Mouse (Mus musculus): ENCODE results near the gene D7Ertd443e.

D7Ertd443e gene

GRCm38 (mm10) chr7:134289126-134289525 is 96.3 kb downstream of the D7Ertd443e start:
- DNase-seq (ENCODE audit: low spot score) = no peak

- DNase-seq (ENCODE audit: low spot score) = no peak
These were observed 97.8 kb downstream of the D7Ertd443e start for GRCm38 (mm10) chr7:134287570-134288222.

DNA sequence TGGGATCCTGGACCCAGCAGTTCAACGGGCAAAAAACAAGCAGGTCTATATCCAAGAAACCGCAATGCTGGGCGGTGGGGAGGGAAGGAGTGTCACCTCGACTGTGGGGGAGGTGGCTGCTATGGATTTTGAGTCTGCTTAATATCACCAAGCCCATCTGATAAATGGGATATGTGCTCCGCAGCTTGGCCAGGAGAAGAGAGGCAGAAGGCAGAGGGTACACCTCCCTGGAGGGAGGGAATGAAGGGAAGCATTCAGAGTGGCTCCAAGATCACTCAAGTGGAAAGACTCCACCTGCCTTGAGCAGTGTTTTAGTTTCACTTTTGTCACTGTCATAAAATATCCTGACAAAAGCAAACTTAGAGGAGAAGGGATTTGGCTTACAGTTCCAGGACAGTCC is 112.5 kb downstream of the D7Ertd443e start:
- DNase-seq (ENCODE audit: low spot score) = no peak

GRCm38 (mm10) chr7:134272421-134272820 is 113.0 kb downstream of the D7Ertd443e start:
- no peak for DNase-seq (ENCODE audit: low spot score)

DNA sequence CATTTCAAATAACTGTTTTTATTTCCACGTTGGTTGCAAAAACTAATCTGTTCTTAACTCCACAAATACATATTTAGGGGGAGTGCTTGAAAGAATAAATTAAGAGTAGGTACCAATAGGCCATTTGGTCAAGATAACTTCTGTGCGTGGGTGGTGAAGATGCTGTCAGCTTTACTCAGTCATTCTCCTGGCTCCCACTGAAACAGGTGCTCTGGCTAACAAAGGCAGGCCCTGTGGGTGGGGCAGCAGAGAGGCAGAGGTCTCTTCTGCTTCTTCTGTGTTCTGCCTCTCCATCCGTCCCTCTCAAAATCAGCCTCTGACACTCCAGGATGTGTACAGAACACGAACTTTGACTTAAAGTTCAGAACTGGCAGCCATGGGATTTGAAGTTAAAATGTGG is 119.7 kb downstream of the D7Ertd443e start:
- DNase-seq (ENCODE audit: low spot score) = no peak

- peak; percentile 77 for DNase-seq (ENCODE audit: low spot score)
These were observed 122.1 kb downstream of the D7Ertd443e start for GRCm38 (mm10) chr7:134263146-134263906.

- DNase-seq (ENCODE audit: low spot score) = no peak
These were observed 124.3 kb downstream of the D7Ertd443e start for GRCm38 (mm10) chr7:134261003-134261701.

GRCm38 (mm10) chr7:134250273-134250870 is 135.1 kb downstream of the D7Ertd443e start:
- DNase-seq (ENCODE audit: low spot score) = no peak

DNA sequence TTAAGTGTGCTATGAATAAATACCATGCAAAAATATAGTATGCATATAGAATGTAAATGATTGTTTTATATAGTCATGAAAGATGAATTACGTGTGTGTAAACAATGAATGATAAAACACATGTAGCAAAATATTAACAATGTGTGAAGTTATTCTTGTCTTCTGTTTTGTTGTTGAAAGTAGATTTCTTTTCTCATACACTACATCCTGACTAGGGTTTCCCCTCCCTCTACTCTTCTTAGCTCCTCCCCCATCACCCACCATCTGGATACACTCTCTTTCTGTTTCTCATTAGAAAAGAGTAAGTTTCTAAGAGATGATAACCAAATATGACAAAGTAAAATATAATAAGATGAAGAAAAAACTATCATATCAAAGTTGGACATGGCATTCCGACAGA is 137.4 kb downstream of the D7Ertd443e start:
- DNase-seq (ENCODE audit: low spot score) = no peak

- DNase-seq (ENCODE audit: low spot score) = no peak
These were observed 138.8 kb downstream of the D7Ertd443e start for GRCm38 (mm10) chr7:134246624-134247023.

DNA sequence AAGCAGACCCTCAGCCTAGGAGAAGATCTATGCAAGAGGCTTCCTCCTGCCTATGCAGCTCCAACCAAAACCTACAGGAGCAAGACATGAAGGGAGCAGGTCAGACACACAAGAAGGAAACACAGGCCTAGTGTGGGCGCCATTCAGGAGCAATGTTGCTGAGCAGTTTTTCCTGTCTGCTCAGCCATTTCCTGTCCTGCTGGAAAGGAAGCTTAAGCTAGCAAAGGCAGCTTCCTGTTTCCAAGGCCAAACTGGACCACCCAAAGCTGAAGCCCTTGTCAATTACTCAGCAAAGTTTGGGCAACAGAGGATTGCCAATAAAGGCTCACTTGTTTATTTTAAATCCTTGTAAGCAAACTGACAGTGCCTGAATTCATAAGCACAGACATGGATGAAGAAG is 142.7 kb downstream of the D7Ertd443e start:
- DNase-seq (ENCODE audit: low spot score) = no peak

DNA sequence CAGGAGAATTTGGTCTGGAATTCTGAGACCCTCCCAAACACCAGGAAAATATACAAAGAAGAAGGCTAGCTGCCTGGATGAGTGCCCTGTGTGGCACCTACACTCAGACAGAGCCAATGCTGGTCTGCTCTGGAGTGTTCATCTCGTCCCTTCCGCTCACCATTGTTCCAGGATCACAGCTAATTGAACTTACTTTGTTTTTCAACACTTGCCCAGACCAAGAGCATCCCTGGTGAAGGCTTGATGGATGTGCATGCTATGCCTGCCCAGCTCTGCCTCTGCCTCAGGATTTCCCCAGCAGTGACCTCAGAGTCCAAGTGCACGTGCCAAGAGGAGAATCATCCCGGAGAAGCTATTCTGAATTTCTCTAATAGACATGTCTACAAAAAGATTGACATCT is 144.2 kb downstream of the D7Ertd443e start:
- DNase-seq (ENCODE audit: low spot score) = no peak

DNA sequence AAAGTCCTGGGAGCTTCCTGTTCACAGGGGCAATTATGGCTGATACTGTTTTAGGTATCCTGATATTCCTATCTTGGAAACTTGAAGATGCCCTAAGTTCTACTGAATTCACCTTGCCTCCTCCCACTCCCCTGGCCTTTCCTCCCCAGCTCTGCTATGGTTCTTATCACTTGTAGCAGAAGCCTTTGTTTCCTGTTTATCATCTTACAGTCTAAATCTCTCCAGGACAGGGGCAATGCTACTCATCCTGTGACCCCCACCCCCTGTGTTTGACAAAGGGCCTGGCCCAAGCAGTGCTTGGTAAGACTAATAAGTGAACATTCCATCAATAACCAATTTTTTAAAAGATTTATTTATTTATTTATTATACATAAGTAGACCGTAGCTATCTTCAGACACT is 144.9 kb downstream of the D7Ertd443e start:
- no peak for DNase-seq (ENCODE audit: low spot score)

DNA sequence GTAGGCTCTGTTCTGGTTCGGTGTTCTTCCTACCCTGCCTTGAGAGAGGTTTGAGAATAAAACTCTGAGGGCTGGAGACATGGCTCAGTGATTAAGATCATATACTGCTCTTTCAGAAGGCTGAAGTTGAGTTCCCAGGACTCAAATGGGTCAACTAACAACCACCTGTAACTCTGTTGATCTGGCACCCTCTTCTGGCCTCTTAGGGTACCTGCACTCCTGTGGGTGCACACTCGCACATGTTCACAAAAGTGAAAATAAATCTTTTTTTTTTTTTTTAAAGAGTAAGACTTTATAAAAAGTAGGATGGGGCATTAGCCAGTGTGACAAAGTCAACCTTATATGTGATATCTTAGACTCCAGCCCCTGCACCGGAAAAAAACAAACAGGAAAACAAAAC is 146.6 kb downstream of the D7Ertd443e start:
- DNase-seq (ENCODE audit: low spot score) = no peak

DNA sequence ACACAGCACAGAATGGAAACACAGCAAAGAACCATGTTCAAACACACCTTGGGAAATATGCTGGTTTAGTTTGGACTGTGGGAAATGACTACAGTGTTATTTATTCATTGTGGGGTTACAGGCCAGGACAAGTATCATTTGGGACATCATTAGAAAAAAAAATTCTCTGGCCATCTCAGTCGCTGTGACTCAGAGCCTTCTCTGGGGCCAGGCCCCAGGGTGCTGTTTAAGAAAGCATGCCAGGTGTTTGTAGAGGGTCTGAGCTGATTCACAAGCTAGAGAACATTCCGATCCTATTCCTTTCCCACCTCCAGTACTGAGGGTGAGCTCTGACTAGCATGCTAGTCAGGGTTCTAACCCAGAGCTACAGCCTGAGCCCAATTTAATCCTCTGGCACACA is 148.1 kb downstream of the D7Ertd443e start:
- no peak for DNase-seq (ENCODE audit: low spot score)

DNA sequence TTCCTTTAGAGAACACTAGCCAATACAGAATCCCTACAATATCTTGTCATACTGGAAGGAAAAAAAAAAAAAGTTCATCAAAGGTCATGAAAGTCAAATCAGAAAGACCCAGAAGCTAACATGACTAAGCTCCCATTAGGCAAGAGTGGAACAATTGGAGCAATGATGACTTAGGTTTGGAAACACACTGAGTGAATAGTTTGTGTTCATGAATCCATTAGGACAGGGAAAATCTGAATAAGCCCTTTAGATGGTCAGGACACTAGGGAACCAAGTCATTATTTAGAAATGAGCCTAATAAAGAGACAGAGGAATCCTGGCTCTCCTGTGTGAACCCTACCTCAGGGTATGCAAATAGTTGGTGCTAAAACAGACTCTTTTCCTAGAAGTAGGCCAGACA is 148.7 kb downstream of the D7Ertd443e start:
- DNase-seq (ENCODE audit: low spot score) = no peak

DNA sequence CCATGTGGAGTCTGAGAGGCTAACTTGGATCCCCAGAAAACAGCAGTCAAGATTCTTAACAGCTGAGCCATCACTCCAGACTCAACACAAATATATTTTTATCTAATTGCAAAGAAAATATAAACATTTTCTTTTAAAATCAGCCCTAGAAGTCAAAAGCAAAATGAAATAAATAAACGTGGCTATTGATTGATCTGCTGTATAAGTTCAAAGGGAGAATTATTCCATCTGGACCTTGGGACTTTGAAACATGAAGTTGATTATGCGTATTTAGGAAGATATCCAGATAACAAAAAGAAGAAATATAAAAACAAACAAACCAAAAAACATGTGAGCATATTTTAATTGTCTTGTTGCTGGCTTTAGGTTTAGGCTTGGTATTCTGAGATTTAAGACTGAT is 149.9 kb downstream of the D7Ertd443e start:
- DNase-seq (ENCODE audit: low spot score) = no peak

DNA sequence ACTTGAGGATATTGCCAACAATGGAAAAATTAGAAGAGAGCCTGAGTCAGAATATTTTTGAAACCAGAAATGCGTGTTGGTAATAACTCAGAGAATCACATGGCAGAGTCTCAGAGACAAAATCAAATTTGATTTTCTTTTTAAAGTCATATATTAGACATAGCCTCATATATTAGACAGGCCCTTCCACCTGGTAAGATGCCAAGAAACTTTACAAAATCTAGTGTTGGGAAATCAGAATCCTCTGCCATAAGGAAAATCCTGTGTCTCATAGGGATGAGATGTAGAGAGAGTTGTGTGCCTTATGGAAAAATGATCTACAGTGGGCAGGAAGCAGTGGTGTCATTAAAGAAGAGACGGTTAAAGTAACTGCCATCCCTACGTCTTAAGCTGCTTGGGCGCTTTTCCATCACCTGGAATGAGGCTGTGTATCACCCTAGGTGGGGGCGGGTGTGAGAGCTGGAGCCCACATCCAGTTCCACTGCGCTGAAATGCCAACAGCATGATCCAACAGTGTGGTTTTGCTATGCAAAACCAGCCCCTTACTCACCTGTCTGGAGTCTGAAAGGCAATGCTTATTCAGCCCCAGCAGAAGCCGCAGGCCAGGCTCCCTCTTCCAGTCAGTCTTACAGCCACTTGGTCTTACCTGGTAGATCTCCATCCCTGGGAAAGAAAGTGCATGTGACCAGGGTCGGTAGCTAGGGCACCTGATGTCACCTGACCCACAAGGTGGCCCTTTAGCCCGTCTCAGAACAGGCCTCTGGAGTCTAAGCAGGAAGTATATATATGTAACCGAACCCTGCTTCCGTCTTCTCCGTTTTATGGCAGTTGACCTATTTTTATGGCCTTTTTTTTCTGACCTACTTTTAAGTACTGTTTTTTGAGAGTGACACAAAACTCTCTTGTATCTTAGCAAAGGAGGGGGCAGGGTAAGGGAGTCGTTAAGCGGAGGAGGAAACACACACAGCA is 153.8 kb downstream of the D7Ertd443e start, which contains the start of gene Adam12:
Adam12 (minus strand) TSS at position 769 of the 969 bp plus-strand sequence.
- no peak for DNase-seq (ENCODE audit: low spot score)

GRCm38 (mm10) chr7:134230708-134231107 is 154.8 kb downstream of the D7Ertd443e start:
- no peak for DNase-seq (ENCODE audit: low spot score)

GRCm38 (mm10) chr7:134229899-134230298 is 155.6 kb downstream of the D7Ertd443e start:
- DNase-seq (ENCODE audit: low spot score) = no peak

GRCm38 (mm10) chr7:134227773-134228455 is 157.5 kb downstream of the D7Ertd443e start:
- peak; percentile 70 for DNase-seq (ENCODE audit: low spot score)
